Mouse (Mus musculus): ENCODE data around the gene Klrb1b.

Klrb1b gene

GRCm38 (mm10) chr6:128842356-128842944 is 16.3 kb upstream of the Klrb1b start:
- CTCF ChIA-PET = interaction anchor here (0.5 to 1.2 kb wide), 2 partner anchors 46 to 164 kb away, joined by 3 to 4 read pairs; no protein-coding TSS in a partner anchor

- CTCF ChIA-PET = interaction anchor here (0.5 to 0.7 kb wide), 3 partner anchors 45 to 397 kb away, joined by 3 to 5 read pairs (median 3); no protein-coding TSS in a partner anchor
Observed at GRCm38 (mm10) chr6:128841327-128842089, 15.4 kb upstream of the Klrb1b start.

DNA sequence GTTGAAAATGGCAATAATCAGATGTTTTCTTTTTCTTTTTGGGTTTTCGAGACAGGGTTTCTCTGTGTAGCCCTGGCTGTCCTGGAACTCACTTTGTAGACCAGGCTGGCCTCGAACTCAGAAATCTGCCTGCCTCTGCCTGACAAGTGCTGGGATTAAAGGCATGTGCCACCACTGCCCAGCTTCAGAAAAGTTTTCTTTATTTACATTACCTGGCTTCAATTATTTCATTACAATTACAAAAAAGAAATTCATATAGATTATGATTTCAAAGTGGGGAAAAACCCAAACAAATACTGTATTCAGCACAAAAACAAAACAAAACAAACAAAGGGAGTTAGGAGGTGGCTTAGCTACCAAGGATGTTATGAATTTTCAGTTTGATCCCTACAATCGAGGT is 14.5 kb upstream of the Klrb1b start:
- CTCF ChIA-PET = interaction anchor here (0.6 to 0.8 kb wide), 4 partner anchors 27 to 438 kb away, joined by 3 to 5 read pairs (median 3); no protein-coding TSS in a partner anchor

GRCm38 (mm10) chr6:128839921-128840320 is 13.8 kb upstream of the Klrb1b start:
- CTCF ChIA-PET = interaction anchor here (0.6 to 0.8 kb wide), 3 partner anchors 26 to 385 kb away, joined by 3 to 4 read pairs (median 3); no protein-coding TSS in a partner anchor

DNA sequence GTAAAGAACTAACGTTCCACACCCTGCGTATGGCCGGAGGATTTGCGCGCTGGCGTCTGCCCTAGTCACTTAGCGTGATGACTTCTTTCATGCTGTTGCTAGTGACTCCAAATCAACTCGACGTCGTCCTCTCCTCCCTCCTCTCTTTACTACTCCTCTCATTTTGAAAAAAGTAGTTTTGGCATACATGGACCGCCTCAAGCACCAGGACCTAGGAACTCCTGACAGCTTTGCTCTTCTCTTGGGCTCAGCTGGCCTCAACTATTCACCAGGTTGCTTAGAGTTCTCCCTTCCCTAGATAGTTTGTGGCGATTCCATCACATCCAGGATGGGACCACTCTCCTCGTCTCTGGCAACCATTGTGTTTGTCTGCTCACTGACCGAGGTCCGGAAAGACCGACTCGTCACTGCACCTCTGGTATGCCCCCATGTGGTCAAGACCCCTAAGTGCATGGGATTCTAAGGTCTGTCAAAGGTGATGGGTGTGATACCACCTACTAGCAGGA is 13.2 kb upstream of the Klrb1b start:
- CTCF ChIA-PET = no interaction called here

DNA sequence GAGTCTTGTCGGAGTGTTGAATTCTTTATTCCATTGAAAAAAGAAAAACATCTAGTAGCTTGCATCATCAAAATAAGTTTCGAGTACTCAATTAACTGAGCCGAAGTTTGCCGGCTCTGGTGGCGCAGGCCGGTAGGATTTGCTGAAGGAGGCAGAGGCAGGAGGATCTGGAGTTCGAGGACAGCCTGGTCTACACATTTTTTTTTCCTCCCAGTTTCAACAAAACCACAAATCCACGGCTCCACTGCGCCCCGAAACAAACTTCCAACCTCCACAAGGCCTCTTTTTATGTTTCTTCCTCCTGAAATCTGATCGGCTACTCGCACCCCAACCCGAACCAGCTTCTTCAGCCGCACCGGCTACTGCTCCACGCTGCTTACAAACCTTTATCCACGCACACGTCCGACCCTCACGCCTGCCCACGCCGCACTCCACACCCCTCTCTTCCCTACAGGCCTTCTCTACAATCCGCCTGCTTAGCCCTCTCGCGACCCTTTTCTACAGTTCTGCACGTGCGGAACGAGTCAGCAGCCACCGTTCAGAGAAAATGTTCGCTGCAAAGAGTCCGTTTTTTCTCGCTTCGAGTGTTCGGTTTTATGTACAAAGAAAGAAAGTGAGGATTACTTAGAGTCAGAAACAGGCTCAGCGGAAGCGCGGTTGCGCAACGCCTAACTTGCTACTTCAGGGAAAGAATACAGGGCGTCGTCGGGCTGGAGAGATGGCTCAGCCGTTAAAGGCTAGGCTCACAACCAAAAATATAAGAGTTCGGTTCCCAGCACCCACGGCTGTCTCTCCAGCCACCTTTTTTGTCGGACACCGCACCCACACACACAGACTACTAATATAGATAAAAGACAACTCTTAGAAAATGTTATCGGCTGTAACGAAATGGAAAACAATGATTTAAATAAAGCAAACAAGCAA is 12.5 kb upstream of the Klrb1b start:
- CTCF ChIA-PET = interaction anchor here (0.8 to 1.4 kb wide), 3 partner anchors 11 to 78 kb away, joined by 3 to 5 read pairs (median 3); no protein-coding TSS in a partner anchor

GRCm38 (mm10) chr6:128837454-128838341 is 11.6 kb upstream of the Klrb1b start:
- CTCF ChIA-PET = interaction anchor here (0.7 to 1.4 kb wide), 4 partner anchors 12 to 470 kb away, joined by 3 to 5 read pairs (median 3); no protein-coding TSS in a partner anchor

- CTCF ChIA-PET = no interaction called here
Observed at GRCm38 (mm10) chr6:128836955-128837334, 10.8 kb upstream of the Klrb1b start.

GRCm38 (mm10) chr6:128836191-128836954 is 10.2 kb upstream of the Klrb1b start:
- CTCF ChIA-PET = interaction anchor here (1.1 kb wide), 1 partner anchor 34 kb away, joined by 3 read pairs; no protein-coding TSS in a partner anchor

DNA sequence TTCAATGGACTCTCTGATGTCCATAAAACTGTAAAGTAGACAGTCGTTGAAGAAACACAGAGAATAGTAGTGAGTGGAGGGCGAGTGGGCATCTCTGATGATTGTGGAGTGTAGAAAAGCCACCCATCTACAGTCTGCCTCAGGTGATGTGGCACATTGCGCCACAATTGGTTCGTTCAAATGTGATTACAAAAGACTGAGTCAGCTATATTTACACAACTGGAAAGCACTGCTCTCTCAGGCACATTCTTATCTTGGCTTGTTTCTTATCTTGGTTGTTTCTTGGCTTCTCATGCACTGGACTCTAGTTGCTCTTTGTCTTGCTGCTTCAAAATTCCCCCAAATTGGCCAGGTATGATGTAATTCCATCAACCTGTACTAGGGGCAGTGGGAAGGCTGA is 9.4 kb upstream of the Klrb1b start:
- CTCF ChIA-PET = interaction anchor here (1.1 kb wide), 1 partner anchor 33 kb away, joined by 3 read pairs; no protein-coding TSS in a partner anchor

- CTCF ChIA-PET = interaction anchor here (0.6 kb wide), 1 partner anchor 59 kb away, joined by 3 read pairs; no protein-coding TSS in a partner anchor
Observed at GRCm38 (mm10) chr6:128833046-128833445, 6.9 kb upstream of the Klrb1b start.

DNA sequence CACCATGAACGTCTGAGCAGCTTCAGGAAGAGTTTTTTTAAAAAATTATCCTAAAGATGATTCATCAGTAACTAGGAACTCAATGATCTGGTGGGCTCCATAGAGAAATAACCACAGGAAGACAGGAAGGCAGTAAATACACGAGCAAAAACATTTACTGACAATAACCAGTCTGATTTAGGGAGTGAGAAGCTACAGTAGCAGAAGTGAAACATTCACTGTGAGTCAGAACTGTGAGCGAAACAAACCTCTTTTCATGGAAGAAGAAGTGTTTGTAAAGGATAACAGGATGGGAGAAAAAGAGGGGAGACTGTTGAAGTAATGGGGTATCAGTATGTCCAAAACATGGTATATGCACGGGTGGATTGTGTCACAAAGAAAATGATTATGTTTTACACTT is 3.7 kb upstream of the Klrb1b start:
- CTCF ChIA-PET = no interaction called here

DNA sequence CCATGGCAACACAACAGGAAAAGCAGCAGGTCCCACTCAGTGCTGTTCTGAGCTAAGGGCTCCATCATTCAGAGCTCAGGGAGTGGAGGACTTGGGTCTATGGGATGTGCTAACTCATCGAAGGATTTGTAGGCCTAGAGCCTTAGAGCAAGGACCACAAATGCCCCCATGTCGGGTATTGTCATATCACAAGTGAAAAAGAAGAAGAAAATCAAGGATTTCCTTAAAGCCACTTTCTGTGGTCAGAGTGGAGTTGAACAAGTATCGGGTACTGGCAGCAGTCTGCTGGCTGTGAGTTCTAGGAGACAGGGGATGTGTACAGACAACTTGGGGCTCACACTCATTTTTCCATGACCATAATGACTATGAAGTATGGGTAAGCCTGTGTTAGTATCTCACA is 650 bp upstream of the Klrb1b start:
- CTCF ChIA-PET = no interaction called here

GRCm38 (mm10) chr6:128818083-128818802 is 7.9 kb downstream of the Klrb1b start:
- CTCF ChIA-PET = no interaction called here

DNA sequence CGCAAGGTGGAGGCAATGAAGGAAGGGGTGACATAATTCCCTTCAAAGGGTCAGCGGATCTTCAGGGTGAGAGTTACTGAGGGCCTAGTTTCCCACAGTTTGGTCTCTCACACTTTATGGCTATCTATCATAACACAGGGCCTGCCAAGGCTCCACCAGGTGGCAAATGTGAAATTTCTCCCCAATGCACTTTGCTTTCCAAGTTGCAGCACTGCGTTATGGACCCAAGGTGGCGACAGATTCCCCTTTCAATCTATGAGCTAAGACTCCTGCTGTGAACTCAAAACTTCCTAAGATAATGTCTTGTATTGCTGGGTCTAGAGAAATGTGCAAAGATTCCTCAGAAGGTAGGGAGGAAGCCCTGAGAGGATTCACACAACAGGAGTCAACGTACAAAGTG is 17.6 kb downstream of the Klrb1b start:
- CTCF ChIA-PET = no interaction called here

- CTCF ChIA-PET = interaction anchor here (0.8 to 1.3 kb wide), 2 partner anchors 9 to 447 kb away, joined by 4 read pairs; no protein-coding TSS in a partner anchor
Observed at GRCm38 (mm10) chr6:128807021-128807420, 19.1 kb downstream of the Klrb1b start.

- CTCF ChIA-PET = interaction anchor here (0.7 to 1.4 kb wide), 2 partner anchors 33 to 375 kb away, joined by 3 to 5 read pairs; partner anchors contain the start of gene Clec2d
Observed at GRCm38 (mm10) chr6:128804823-128805640, 21.1 kb downstream of the Klrb1b start.
